Mouse (Mus musculus): ENCODE measurements around the gene Polr2l. TPM values are rescaled to one million over a fixed set of nuclear protein-coding genes. Genes with fewer than 3 reads are reported as not detected.
A peak's percentile ranks its signal among the peaks of the same experiment; 100 is the strongest.

The Polr2l gene
- polyA plus RNA-seq, 1 experiment from 2014 or later: 57.1 TPM

GRCm38 (mm10) chr7:141432741-141433516 is 42.0 kb downstream of the Polr2l start:
- no peak overlapping the region for H3K4me2 ChIP-seq (ENCODE audit: low read depth, low read length)
- no peak for ATAC-seq
- no peak overlapping the region for H3K4me3 ChIP-seq (ENCODE audit: low read length)
- no peaks in the 10 kb centered on the region for H3K27me3 ChIP-seq (replicated peaks; ENCODE audit: control insufficient read depth, insufficient read depth, low read length)
- no peaks in the 10 kb centered on the region for H3K9me3 ChIP-seq (ENCODE audit: control insufficient read depth, low read length)
- 86% methylated on average over 6 of the region's 6 CpGs for WGBS
- H3K4me1 ChIP-seq (ENCODE audit: control insufficient read depth, insufficient read depth, low read length): peaks cover 42% of the 10 kb centered on the region
- no peak overlapping the region for H3K9ac ChIP-seq (ENCODE audit: low read depth, low read length)
- no peak overlapping the region for H3K27ac ChIP-seq (ENCODE audit: low read length)
- peaks cover 21% of the 10 kb centered on the region for H3K36me3 ChIP-seq (ENCODE audit: control insufficient read depth, insufficient read depth, low read length)

GRCm38 (mm10) chr7:141432186-141432611 is 42.7 kb downstream of the Polr2l start:
- Histone ChIP-seq H3K4me3 (ENCODE audit: low read length) (no peak overlapping the region), H3K4me2 (ENCODE audit: low read depth, low read length) (no peak overlapping the region), H3K9me3 (ENCODE audit: control insufficient read depth, low read length) (no peaks in the 10 kb centered on the region), H3K9ac (ENCODE audit: low read depth, low read length) (peak overlapping the region; percentile 14; the same call in 1 of the 2 replicates), H3K27ac (ENCODE audit: low read length) (no peak overlapping the region), H3K36me3 (ENCODE audit: control insufficient read depth, insufficient read depth, low read length) (peaks cover 21% of the 10 kb centered on the region), H3K27me3 (replicated peaks; ENCODE audit: control insufficient read depth, insufficient read depth, low read length) (no peaks in the 10 kb centered on the region), H3K4me1 (ENCODE audit: control insufficient read depth, insufficient read depth, low read length) (peaks cover 42% of the 10 kb centered on the region)
- ATAC-seq: no peak
- 83% methylated on average over 8 of the region's 8 CpGs for WGBS

GRCm38 (mm10) chr7:141431434-141432185 is 43.3 kb downstream of the Polr2l start:
- ATAC-seq: no peak
- WGBS: 94% methylated on average over 19 of the region's 19 CpGs
- Histone ChIP-seq H3K4me1 (ENCODE audit: control insufficient read depth, insufficient read depth, low read length) (peaks cover 39% of the 10 kb centered on the region), H3K9me3 (ENCODE audit: control insufficient read depth, low read length) (no peaks in the 10 kb centered on the region), H3K36me3 (ENCODE audit: control insufficient read depth, insufficient read depth, low read length) (peaks cover 21% of the 10 kb centered on the region), H3K9ac (ENCODE audit: low read depth, low read length) (no peak overlapping the region), H3K4me2 (ENCODE audit: low read depth, low read length) (no peak overlapping the region), H3K4me3 (ENCODE audit: low read length) (no peak overlapping the region), H3K27me3 (replicated peaks; ENCODE audit: control insufficient read depth, insufficient read depth, low read length) (no peaks in the 10 kb centered on the region), H3K27ac (ENCODE audit: low read length) (no peak overlapping the region)

- H3K36me3 ChIP-seq (ENCODE audit: control insufficient read depth, insufficient read depth, low read length): peaks cover 21% of the 10 kb centered on the region
- H3K9ac ChIP-seq (ENCODE audit: low read depth, low read length): 0 out of 2 replicates have a peak overlapping the region, but pooled peaks have one; percentile 14
- H3K27me3 ChIP-seq (replicated peaks; ENCODE audit: control insufficient read depth, insufficient read depth, low read length): no peaks in the 10 kb centered on the region
- 95% methylated on average over 9 of the region's 9 CpGs for WGBS
- H3K27ac ChIP-seq (ENCODE audit: low read length): no peak overlapping the region
- no peak overlapping the region for H3K4me2 ChIP-seq (ENCODE audit: low read depth, low read length)
- H3K9me3 ChIP-seq (ENCODE audit: control insufficient read depth, low read length): no peaks in the 10 kb centered on the region
- H3K4me3 ChIP-seq (ENCODE audit: low read length): no peak overlapping the region
- no peak for ATAC-seq
- H3K4me1 ChIP-seq (ENCODE audit: control insufficient read depth, insufficient read depth, low read length): peaks cover 31% of the 10 kb centered on the region
These were observed 44.2 kb downstream of the Polr2l start for GRCm38 (mm10) chr7:141430585-141431240.

GRCm38 (mm10) chr7:141429840-141430584 is 44.9 kb downstream of the Polr2l start:
- Histone ChIP-seq H3K36me3 (ENCODE audit: control insufficient read depth, insufficient read depth, low read length) (peaks cover 21% of the 10 kb centered on the region), H3K4me1 (ENCODE audit: control insufficient read depth, insufficient read depth, low read length) (peaks cover 24% of the 10 kb centered on the region), H3K4me3 (ENCODE audit: low read length) (no peak overlapping the region), H3K27ac (ENCODE audit: low read length) (no peak overlapping the region), H3K27me3 (replicated peaks; ENCODE audit: control insufficient read depth, insufficient read depth, low read length) (no peaks in the 10 kb centered on the region), H3K9me3 (ENCODE audit: control insufficient read depth, low read length) (no peaks in the 10 kb centered on the region), H3K4me2 (ENCODE audit: low read depth, low read length) (no peak overlapping the region), H3K9ac (ENCODE audit: low read depth, low read length) (0 out of 2 replicates have a peak overlapping the region, but pooled peaks have one; percentile 14)
- WGBS: 59% methylated on average over 9 of the region's 9 CpGs
- no peak for ATAC-seq

GRCm38 (mm10) chr7:141429310-141429709 is 45.6 kb downstream of the Polr2l start, which contains the start of gene Cend1:
TSS of gene Cend1 (minus strand) at chr7:141429491.
- H3K4me2 ChIP-seq (ENCODE audit: low read depth, low read length): 0 out of 2 replicates have a peak within 1 kb of the TSS, but pooled peaks have one; percentile 10
- no peaks in the 10 kb centered on the region for H3K9me3 ChIP-seq (ENCODE audit: control insufficient read depth, low read length)
- peaks cover 21% of the 10 kb centered on the region for H3K36me3 ChIP-seq (ENCODE audit: control insufficient read depth, insufficient read depth, low read length)
- H3K4me1 ChIP-seq (ENCODE audit: control insufficient read depth, insufficient read depth, low read length): peaks cover 17% of the 10 kb centered on the region
- 0 out of 2 replicates have a peak within 1 kb of the TSS, but pooled peaks have one; percentile 14 for H3K9ac ChIP-seq (ENCODE audit: low read depth, low read length)
- no peak within 1 kb of the TSS for H3K27ac ChIP-seq (ENCODE audit: low read length)
- no peaks in the 10 kb centered on the region for H3K27me3 ChIP-seq (replicated peaks; ENCODE audit: control insufficient read depth, insufficient read depth, low read length)
- no peak within 1 kb of the TSS for H3K4me3 ChIP-seq (ENCODE audit: low read length)
- ATAC-seq: peak; percentile 62
- WGBS: 7% methylated on average over 19 of the region's 19 CpGs

- ATAC-seq: no peak
- no peak overlapping the region for H3K4me3 ChIP-seq (ENCODE audit: low read length)
- no peak overlapping the region for H3K9ac ChIP-seq (ENCODE audit: low read depth, low read length)
- no peak overlapping the region for H3K27ac ChIP-seq (ENCODE audit: low read length)
- peaks cover 11% of the 10 kb centered on the region for H3K4me1 ChIP-seq (ENCODE audit: control insufficient read depth, insufficient read depth, low read length)
- 57% methylated on average over 5 of the region's 5 CpGs for WGBS
- no peak overlapping the region for H3K4me2 ChIP-seq (ENCODE audit: low read depth, low read length)
- H3K27me3 ChIP-seq (replicated peaks; ENCODE audit: control insufficient read depth, insufficient read depth, low read length): no peaks in the 10 kb centered on the region
- H3K9me3 ChIP-seq (ENCODE audit: control insufficient read depth, low read length): no peaks in the 10 kb centered on the region
- H3K36me3 ChIP-seq (ENCODE audit: control insufficient read depth, insufficient read depth, low read length): peaks cover 20% of the 10 kb centered on the region
These were observed 46.2 kb downstream of the Polr2l start for GRCm38 (mm10) chr7:141428701-141429100.

- 79% methylated on average over 12 of the region's 12 CpGs for WGBS
- no peak overlapping the region for H3K4me3 ChIP-seq (ENCODE audit: low read length)
- no peak overlapping the region for H3K27ac ChIP-seq (ENCODE audit: low read length)
- no peak overlapping the region for H3K4me2 ChIP-seq (ENCODE audit: low read depth, low read length)
- no peaks in the 10 kb centered on the region for H3K27me3 ChIP-seq (replicated peaks; ENCODE audit: control insufficient read depth, insufficient read depth, low read length)
- H3K9me3 ChIP-seq (ENCODE audit: control insufficient read depth, low read length): no peaks in the 10 kb centered on the region
- H3K9ac ChIP-seq (ENCODE audit: low read depth, low read length): no peak overlapping the region
- peaks cover 16% of the 10 kb centered on the region for H3K36me3 ChIP-seq (ENCODE audit: control insufficient read depth, insufficient read depth, low read length)
- peaks cover 11% of the 10 kb centered on the region; the same call in 1 of the 2 replicates for H3K4me1 ChIP-seq (ENCODE audit: control insufficient read depth, insufficient read depth, low read length)
- ATAC-seq: no peak
These were observed 47.8 kb downstream of the Polr2l start for GRCm38 (mm10) chr7:141426948-141427730.
